Mouse (Mus musculus) cerebellum, postnatal 4 days (tissue): ENCODE measurements around the gene Olfr401.
"Not testable (repeated sequence)": the region's sequence is repeated elsewhere in the genome, so short reads cannot be mapped to it uniquely, and the experiment has no call there.

Experiments
- DNase-seq, 2 experiments: peaks; one replicate each; pipeline ENCODE4 v3.0.0; 2022; ENCODE audit warnings: low spot score in 2 of 2, mixed read lengths in 1 of 2

The Olfr401 gene

GRCm38 (mm10) chr11:74113412-74113811 is at the start of gene Olfr401:
Gene Olfr401 (plus strand): TSS chr11:74113712.
- no peak for DNase-seq

- no peak for DNase-seq
Observed at GRCm38 (mm10) chr11:74069655-74070054, 43.9 kb upstream of the Olfr401 start, which contains the start of gene Zfp616. Gene Zfp616 (plus strand): TSS chr11:74069955.

GRCm38 (mm10) chr11:74100724-74101123 is 12.8 kb upstream of the Olfr401 start:
- DNase-seq = no peak

- DNase-seq = no peak
Observed at GRCm38 (mm10) chr11:74101507-74101906, 12.0 kb upstream of the Olfr401 start.

- DNase-seq = peak in 1 of 2 experiments; percentile 70
Observed at GRCm38 (mm10) chr11:74105066-74105465, 8.4 kb upstream of the Olfr401 start.

GRCm38 (mm10) chr11:74140001-74140400 is 26.5 kb downstream of the Olfr401 start:
- not testable (repeated sequence) for DNase-seq

- DNase-seq = no peak
Observed at GRCm38 (mm10) chr11:74145866-74146265, 32.4 kb downstream of the Olfr401 start.

- no peak for DNase-seq
Observed at GRCm38 (mm10) chr11:74153229-74153628, 39.7 kb downstream of the Olfr401 start, which contains the start of gene Olfr402. Gene Olfr402 (plus strand): TSS chr11:74153529.

- DNase-seq = no peak
Observed at GRCm38 (mm10) chr11:74168771-74169170, 55.3 kb downstream of the Olfr401 start.
